Mouse (Mus musculus): Measurements from ENCODE around the gene Slc35g1.
"Not testable (repeated sequence)": the region's sequence is repeated elsewhere in the genome, so short reads cannot be mapped to it uniquely, and the experiment has no call there.

Gene Slc35g1

DNA sequence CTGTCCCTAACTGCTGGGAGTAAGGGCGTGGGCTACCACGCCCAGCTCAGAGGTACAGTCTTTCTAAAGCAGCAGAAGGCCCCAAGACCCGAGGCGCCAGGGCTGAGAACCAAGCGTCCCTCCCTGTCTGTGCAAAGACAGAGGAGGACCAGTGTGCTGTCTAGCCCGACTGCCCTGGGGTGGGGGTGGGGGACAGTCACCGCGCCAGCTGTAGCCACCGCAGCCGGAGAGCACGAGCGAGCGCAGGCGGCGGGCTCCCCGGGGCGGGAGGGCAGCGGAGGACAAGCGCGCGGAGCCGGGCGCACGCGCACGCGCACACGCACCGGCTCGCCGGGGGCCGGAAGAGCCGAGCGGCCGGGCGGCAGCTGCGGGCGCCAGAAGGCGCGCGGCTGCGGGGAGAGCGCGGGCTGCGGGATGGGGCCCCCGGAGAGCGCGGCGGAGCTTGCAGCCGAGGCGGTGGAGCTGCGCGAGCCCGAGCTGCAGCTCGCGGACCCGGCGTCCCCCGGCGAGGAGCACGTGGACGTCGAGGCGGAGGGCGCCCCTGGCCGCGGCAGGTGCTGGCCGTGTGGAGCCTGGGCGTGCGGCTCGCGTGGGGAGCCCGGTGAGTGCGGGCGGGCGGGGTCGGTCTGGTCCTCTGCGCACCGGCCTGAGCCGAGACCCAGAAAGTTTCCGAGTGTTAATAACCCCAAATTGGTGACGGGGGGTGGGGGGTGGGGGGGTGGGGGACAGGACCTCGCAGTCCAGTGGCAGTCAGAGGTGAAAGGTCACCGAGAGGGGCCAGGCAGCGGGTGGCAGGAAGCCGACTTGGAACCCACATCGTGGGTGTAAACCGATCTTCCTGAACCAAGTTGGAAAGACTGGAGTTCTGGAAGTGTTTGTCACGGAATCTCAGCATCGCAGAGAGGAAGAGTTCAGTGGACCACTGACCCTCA lies at the start of gene Slc35g1:
TSS of gene Slc35g1 (plus strand) at position 280 of the 932 bp plus-strand sequence.
- DNase-seq (ENCODE audit: low spot score in 2 of 2): peak; percentile 34 to 68

DNA sequence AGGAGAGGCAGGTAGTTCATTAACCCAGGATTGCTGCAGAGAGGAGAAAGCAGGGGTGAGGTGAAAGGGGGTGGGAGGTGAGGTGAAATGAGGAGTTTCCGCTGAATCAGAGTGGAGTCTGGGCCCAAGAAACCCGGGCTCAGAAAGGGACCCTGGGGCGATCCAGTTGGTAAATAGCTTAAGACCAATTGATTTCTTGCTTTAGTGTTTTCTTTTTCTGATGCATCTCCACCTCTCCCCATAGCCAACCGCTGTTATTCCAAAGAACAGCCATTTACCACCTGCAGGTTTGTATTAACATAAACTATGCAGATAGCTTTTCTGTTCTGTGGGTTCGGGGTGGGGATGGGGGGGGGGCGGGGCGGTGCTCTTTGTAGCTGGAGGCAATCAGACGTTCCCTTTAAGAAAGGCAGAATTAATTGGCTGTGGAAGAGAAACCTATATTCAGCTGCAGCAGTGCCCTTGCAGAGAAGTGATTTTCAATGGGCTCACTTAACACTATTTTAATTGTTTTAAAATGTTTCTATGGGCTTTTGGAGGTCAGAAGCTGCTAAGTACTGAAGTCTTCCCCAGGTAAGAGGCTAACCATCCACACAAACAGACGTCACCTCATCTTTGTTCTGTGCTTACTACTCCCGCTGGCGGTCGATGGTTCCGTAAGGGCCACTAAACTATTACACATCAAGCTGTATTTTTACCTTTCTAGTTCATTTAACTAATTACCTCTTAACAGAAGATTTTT lies 47.3 kb upstream of the Slc35g1 start:
- DNase-seq (ENCODE audit: low spot score in 2 of 2): no peak

- DNase-seq (ENCODE audit: low spot score in 2 of 2): no peak
Observed at GRCm38 (mm10) chr19:38349013-38349341, 46.8 kb upstream of the Slc35g1 start.

- DNase-seq (ENCODE audit: low spot score in 2 of 2): no peak
Observed at GRCm38 (mm10) chr19:38351202-38351601, 44.6 kb upstream of the Slc35g1 start.

DNA sequence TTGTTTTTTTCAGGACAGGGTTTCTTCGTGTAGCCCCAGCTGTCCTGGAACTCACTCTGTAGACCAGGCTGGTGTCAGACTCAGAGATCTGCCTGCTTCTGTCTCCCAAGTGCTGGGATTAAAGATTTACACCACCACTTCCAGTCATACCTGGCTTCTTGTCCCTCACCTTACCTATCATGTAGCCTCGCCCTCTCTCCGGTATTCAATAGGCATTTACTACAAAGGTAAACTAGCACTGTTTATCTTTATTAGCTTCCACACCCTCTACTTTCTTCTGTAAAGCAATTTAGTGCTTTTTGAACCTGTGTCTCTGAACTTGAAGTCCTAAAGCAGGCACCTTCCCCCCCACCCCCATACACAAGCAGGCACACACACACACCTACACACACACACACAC lies 44.1 kb upstream of the Slc35g1 start:
- no peak for DNase-seq (ENCODE audit: low spot score in 2 of 2)

GRCm38 (mm10) chr19:38352495-38353130 lies 43.2 kb upstream of the Slc35g1 start:
- no peak for DNase-seq (ENCODE audit: low spot score in 2 of 2)

DNA sequence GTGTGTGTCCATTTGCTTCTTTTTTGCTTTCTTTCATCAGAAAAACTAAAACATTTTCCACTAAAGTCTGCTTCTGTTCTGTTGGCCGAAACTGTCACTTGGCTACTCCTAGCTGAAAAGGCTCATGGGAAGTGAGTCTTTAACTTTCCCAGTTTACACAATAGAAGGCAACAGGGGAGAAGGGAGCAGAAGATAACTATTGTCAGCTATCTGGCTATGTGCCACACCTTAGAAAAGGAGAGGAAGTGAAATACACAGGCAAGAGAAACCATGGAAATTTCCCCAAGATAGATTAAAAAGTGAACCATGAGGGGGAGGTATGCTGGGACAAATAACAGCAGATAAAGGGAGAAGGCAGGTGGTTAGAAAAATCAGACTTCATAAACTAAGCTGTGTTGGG lies 41.5 kb upstream of the Slc35g1 start:
- no peak for DNase-seq (ENCODE audit: low spot score in 2 of 2)

DNA sequence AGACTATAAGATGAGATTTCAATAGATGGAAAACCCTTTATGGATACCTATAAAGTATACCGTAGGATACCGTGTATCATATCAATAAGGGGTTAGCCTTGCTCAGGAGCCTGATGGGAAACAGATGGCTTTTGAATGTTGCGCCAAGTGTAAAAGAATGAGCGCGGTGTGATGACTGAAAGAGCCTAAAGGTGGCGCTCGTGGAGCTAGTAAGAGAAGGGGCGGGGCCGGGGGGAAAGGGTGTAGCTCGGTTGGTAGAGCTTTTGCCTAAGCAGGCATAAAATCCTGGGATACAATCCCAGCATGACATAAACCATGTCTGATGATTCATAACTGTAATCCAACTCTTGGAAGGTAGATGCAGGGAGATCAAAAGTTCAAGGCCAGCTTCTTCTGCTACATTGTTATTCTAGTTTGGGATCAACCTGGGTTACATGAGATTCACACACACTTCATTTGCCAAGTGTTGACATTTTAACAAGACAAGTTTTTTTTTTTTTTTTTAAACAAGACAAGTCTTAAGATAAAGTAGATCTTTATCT lies 40.9 kb upstream of the Slc35g1 start:
- DNase-seq (ENCODE audit: low spot score in 2 of 2): peak in 1 of 2 experiments; percentile 17

DNA sequence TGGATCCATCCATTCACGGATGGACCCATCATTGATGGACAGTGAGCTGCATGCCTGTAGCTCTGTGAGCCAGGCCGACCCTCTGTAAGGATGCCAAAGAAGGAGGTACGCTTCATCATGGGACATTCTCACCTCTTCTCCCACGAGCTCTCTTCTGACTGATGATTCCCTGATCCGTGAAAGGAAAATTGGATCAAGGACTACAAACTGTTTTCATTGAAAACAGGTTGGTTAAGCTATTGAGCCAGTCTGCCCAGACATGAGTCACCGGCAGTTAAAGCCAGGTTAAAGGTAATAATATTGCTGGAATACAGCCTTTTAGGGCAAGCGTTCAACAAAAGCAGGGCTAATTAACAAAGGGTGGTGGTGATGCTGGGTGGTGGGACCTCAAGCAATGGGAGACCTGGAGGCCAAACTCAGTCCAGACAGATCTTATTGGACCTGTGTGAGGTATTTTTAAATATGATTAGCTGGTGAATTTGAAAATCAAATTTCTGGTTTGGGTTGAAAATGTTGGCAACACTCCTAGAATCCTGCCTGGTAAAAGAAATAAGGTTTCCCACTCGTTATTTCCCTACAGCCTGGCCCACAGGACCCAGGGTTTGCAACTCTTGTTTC lies 39.5 kb upstream of the Slc35g1 start:
- no peak for DNase-seq (ENCODE audit: low spot score in 2 of 2)

DNA sequence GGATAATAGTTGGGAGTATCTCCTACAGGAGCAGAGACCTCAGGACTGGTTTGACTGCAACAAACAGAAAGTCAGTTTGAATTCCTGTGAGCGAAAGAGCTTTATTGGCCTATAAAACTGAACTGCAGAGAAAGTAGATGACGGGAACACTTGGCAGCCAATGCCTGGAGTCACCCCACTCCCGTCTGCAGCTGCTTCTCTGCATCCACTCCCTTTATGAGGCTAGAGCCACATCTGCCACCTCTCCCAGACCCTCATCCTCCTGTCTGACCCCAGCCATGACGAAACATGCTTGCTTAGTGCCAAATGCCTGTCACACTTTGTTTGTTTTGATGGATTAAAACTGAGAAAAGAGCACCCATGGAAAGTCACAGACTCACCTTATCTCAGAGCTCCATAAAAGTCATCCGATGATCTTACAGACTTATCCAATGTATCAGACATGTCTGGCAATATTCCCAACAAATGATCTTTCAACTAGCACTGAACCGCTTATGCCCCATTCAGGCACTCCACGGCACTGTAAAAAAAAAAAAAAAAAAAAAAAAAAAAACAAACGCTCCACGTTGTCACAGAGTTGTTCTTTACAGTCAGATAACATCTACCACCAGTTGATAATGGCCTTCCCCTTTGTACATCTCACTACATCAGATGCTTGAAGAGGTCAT lies 37.7 kb upstream of the Slc35g1 start:
- DNase-seq (ENCODE audit: low spot score in 2 of 2): no peak

DNA sequence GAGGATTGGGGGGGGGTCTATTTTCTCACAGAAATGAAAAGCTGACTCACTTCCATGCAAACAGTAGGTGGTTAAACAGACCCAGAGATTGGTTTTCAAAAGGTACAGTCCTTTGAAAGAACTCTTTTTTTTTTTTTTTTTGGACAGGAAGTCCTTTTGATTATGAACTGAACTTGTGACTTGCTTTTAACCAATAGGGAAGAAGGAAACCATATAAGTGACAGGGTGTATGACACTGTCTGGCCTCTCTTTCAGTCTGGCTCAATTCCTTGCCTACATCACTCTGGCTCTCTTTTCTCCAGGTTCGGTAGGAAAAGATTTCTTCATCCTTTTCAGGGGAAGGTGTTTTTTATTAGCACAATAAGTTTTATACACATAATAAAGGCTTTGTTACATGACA lies 36.5 kb upstream of the Slc35g1 start:
- no peak for DNase-seq (ENCODE audit: low spot score in 2 of 2)

DNA sequence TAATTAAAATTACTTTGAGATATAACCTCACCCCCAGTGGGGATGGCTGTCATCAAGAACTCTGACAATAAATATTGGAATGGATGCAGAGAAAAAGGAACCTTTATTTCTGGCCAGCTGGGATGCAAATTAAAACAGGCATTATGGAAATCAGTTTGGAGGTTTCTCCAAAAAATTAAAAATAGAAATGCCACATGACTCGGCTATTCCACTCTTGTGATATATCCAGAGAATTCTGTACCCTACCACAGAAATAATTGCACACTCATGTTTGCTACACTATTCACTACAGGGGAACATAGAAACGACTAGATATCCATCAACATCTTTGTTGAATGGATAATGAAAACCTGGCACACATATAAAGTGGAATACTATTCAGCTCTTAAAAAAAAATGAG lies 33.9 kb upstream of the Slc35g1 start:
- no peak for DNase-seq (ENCODE audit: low spot score in 2 of 2)

DNA sequence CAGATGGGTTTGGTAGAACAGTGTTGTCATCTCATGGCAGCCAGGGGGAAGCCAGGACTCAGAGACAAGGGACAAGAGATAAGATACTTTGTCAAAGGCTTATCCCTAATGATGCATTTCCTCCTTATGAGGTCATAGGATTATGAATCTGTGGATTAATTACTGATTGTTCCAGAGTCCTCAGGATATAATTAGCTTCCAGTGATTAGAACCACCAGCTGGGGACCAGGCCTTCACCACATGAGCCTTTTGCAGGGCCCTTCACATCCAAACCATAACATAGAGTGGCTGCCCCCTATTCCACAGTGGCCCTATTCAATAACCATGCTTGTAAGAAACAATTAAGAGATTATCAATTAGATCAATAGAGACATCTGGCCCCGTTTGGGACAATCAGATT lies 32.4 kb upstream of the Slc35g1 start:
- DNase-seq (ENCODE audit: low spot score in 2 of 2): no peak

GRCm38 (mm10) chr19:38363879-38364659 lies 31.7 kb upstream of the Slc35g1 start:
- DNase-seq (ENCODE audit: low spot score in 2 of 2): no peak

DNA sequence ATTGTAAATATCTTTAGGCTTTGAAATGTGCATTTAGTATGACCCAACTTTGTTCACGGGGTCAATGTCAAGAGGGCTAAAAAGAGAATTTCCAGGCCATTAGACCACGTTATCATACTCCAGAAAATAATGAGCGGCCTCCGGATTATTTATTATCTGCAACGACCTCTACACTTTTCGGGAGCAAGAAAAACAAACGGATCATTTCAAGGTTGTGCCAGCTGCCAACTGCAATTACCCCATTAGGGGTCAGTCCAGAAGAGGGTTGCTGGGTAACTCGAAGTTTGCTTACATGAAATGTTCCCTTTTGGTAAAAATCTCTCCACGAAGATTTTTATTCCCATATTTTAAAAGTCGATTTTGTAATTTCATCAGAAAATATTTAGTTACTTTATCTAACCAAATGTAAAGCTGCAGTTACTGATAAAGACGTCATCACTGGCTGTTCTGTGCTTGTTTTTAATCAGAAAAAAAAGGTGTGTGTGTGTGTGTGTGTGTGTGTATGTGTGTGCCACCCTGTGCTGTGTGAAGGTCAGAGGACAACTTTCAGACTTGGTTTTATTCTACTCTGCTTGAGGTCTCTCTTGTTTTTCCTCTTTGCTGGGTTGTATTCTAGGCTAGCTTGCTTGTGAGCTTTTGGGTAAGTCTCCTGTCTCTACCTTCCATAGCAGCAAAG lies 30.7 kb upstream of the Slc35g1 start:
- no peak for DNase-seq (ENCODE audit: low spot score in 2 of 2)

DNA sequence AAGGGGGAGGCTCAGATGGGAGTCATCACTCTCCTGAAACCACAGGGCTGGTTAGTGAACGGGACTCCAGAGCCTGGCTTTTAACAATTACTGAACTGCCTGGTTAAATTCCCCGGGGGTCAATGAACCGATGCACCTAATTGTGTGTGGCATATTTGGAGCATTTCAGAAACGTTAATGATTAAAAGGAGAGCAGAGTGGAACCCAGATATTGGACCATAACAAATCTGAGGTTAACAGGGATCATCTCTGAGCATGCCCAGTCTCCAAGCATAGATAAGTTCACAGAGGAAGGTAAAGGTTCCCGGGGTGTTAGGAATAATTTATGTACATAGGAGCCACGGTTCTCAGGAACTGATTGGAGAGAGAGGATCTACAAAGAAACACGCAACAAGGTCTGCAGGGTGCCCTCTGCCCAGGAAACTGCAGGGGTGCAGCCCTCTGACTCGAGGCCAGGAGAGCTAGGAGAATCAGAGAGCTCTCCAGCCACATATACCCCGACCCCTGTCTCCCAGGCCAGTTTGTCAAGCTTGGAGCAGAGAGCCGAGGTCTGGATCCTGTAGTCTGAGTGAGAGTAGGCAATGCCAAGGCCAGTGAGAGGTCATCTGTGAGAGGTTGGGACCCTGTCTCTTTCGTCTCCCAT lies 23.2 kb upstream of the Slc35g1 start:
- DNase-seq (ENCODE audit: low spot score in 2 of 2): no peak

DNA sequence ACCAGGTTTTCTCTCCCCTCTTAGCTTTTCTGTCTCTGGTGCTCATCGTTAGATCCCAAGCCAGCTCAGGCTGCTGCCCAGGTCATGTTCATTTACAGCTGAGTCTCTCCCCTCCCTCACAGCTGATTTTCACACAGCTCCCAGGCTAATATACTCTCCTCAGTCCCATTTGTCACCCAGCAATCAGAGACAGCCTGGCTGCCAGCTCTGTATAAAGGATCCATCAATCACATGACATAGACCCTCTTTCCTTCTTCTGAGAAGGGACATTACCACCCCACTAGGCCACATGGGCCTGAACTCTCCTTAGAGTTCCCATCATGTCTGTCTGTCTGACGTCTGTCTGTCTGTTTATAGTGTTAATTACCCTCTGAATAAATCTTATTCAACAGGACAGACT lies 22.4 kb upstream of the Slc35g1 start:
- DNase-seq (ENCODE audit: low spot score in 2 of 2): no peak

DNA sequence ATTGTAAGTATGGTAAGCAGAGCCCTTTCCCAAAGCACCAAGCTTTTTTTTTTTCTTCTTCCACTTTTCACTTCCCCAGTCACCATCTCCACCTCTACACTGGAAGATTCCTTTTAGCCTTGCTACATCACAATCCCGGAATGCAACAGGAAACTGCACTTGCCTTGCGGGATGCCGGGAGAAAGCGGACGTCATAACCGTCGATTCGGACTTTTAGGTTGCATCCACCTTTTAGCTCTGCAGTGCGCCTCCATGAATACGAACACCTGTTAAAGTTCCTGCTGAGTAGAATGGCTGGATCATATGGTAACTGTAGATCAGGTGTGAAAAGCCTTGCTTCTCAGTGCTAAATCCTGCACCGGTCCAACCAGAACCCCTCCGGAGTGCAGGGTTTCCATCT lies 12.0 kb upstream of the Slc35g1 start:
- DNase-seq (ENCODE audit: low spot score in 2 of 2): no peak

- DNase-seq (ENCODE audit: low spot score in 2 of 2): not testable (repeated sequence)
Observed at GRCm38 (mm10) chr19:38387021-38387420, 8.8 kb upstream of the Slc35g1 start.
